Mouse (Mus musculus) macrophage (primary cell): Measurements from ENCODE around the gene Erc2. TPM values are rescaled to one million over a fixed set of nuclear protein-coding genes. Genes with fewer than 3 reads are reported as not detected.

Experiments
- H3K27ac ChIP-seq: fragments of 350-480 bp; formaldehyde crosslinking; 2 replicates; pipeline ENCODE4 v1.9.0; 2021
- H3K36me3 ChIP-seq: fragments of 350-480 bp; formaldehyde crosslinking; 2 replicates; pipeline ENCODE4 v1.9.0; 2021; ENCODE audit errors: inconsistent target
- H3K4me3 ChIP-seq: fragments of 350-480 bp; formaldehyde crosslinking; 2 replicates; pipeline ENCODE4 v1.9.0; 2021; ENCODE audit errors: inconsistent target
- H3K79me2 ChIP-seq: fragments of 350-480 bp; formaldehyde crosslinking; 2 replicates; pipeline ENCODE4 v1.9.0; 2021; ENCODE audit errors: inconsistent target
- WGBS: methylation state at CpG from one replicate; pipeline ENCODE4 v1.1.7; 2026; ENCODE audit warnings: inconsistent platforms; ENCODE audit not compliant: missing documents; 5-methylcytosine and 5-hydroxymethylcytosine counted together
- polyA plus RNA-seq: library from polyadenylated mRNA; stranded (reverse); fragments of 250-400 nt; gene quantifications from 3 replicates; pipeline ENCODE4 v1.2.4, GENCODE M21; 2018; ENCODE audit warnings: inconsistent platforms

Gene Erc2
- polyA plus RNA-seq, 1 experiment from 2014 or later = not detected

GRCm38 (mm10) chr14:28035013-28035412, 412.8 kb downstream of the Erc2 start:
- no peak overlapping the region for H3K4me3 ChIP-seq

GRCm38 (mm10) chr14:28043095-28043494, 420.9 kb downstream of the Erc2 start:
- no peaks in the 10 kb centered on the region for H3K36me3 ChIP-seq
- H3K27ac ChIP-seq = no peak overlapping the region
- WGBS = 81% methylated on average over 4 of the region's 4 CpGs
- H3K4me3 ChIP-seq = no peak overlapping the region
- H3K79me2 ChIP-seq = no peaks in the 10 kb centered on the region

More at GRCm38 (mm10) chr14:28035013-28035412, 412.8 kb downstream of the Erc2 start:
- WGBS = 94% methylated on average over 2 of the region's 2 CpGs
- H3K79me2 ChIP-seq = no peaks in the 10 kb centered on the region
- no peak overlapping the region for H3K27ac ChIP-seq
- no peaks in the 10 kb centered on the region for H3K36me3 ChIP-seq

GRCm38 (mm10) chr14:28051646-28052045, 429.4 kb downstream of the Erc2 start:
- Histone ChIP-seq H3K4me3 (no peak overlapping the region), H3K79me2 (no peaks in the 10 kb centered on the region), H3K27ac (no peak overlapping the region), H3K36me3 (no peaks in the 10 kb centered on the region)
- WGBS = 84% methylated on average over 5 of the region's 5 CpGs

GRCm38 (mm10) chr14:28057159-28057884, 435.1 kb downstream of the Erc2 start:
- no peak overlapping the region for H3K27ac ChIP-seq
- H3K79me2 ChIP-seq = no peaks in the 10 kb centered on the region
- H3K36me3 ChIP-seq = no peaks in the 10 kb centered on the region
- WGBS = 76% methylated on average over 11 of the region's 11 CpGs
- H3K4me3 ChIP-seq = no peak overlapping the region

- Histone ChIP-seq H3K4me3 (no peak overlapping the region), H3K36me3 (no peaks in the 10 kb centered on the region), H3K79me2 (no peaks in the 10 kb centered on the region), H3K27ac (no peak overlapping the region)
- WGBS = 40% methylated on average over 18 of the region's 18 CpGs
Observed at GRCm38 (mm10) chr14:28057885-28058860, 435.9 kb downstream of the Erc2 start.

- Histone ChIP-seq H3K27ac (no peak overlapping the region), H3K36me3 (no peaks in the 10 kb centered on the region), H3K4me3 (no peak overlapping the region), H3K79me2 (no peaks in the 10 kb centered on the region)
- 92% methylated on average over 4 of the region's 4 CpGs for WGBS
Observed at GRCm38 (mm10) chr14:28060891-28061290, 438.7 kb downstream of the Erc2 start.

- H3K27ac ChIP-seq = no peak overlapping the region
- H3K4me3 ChIP-seq = no peak overlapping the region
- H3K79me2 ChIP-seq = no peaks in the 10 kb centered on the region
- 82% methylated on average over 3 of the region's 3 CpGs for WGBS
- no peaks in the 10 kb centered on the region for H3K36me3 ChIP-seq
Observed at GRCm38 (mm10) chr14:28061649-28062375, 439.6 kb downstream of the Erc2 start.

GRCm38 (mm10) chr14:28068021-28068420, 445.8 kb downstream of the Erc2 start:
- Histone ChIP-seq H3K36me3 (no peaks in the 10 kb centered on the region), H3K27ac (no peak overlapping the region), H3K4me3 (no peak overlapping the region), H3K79me2 (no peaks in the 10 kb centered on the region)
- WGBS = 51% methylated on average over 12 of the region's 12 CpGs

- 91% methylated on average over 2 of the region's 2 CpGs for WGBS
Observed at GRCm38 (mm10) chr14:28069826-28070225, 447.6 kb downstream of the Erc2 start.

GRCm38 (mm10) chr14:28072561-28072960, 450.3 kb downstream of the Erc2 start:
- Histone ChIP-seq H3K4me3 (no peak overlapping the region), H3K36me3 (no peaks in the 10 kb centered on the region), H3K27ac (no peak overlapping the region), H3K79me2 (no peaks in the 10 kb centered on the region)
- WGBS = 77% methylated on average over 3 of the region's 3 CpGs

More at GRCm38 (mm10) chr14:28069826-28070225, 447.6 kb downstream of the Erc2 start:
- H3K27ac ChIP-seq = no peak overlapping the region
- H3K36me3 ChIP-seq = no peaks in the 10 kb centered on the region
- no peak overlapping the region for H3K4me3 ChIP-seq
- no peaks in the 10 kb centered on the region for H3K79me2 ChIP-seq

- H3K79me2 ChIP-seq = no peaks in the 10 kb centered on the region
- no peaks in the 10 kb centered on the region for H3K36me3 ChIP-seq
- H3K27ac ChIP-seq = no peak overlapping the region
- H3K4me3 ChIP-seq = no peak overlapping the region
- 56% methylated on average over 8 of the region's 8 CpGs for WGBS
Observed at GRCm38 (mm10) chr14:28089636-28090443, 467.6 kb downstream of the Erc2 start.

GRCm38 (mm10) chr14:28091367-28091766, 469.1 kb downstream of the Erc2 start:
- WGBS = 75% methylated on average over 1 of the region's 1 CpGs
- no peaks in the 10 kb centered on the region for H3K36me3 ChIP-seq
- no peak overlapping the region for H3K4me3 ChIP-seq
- no peaks in the 10 kb centered on the region for H3K79me2 ChIP-seq
- H3K27ac ChIP-seq = no peak overlapping the region

- no peaks in the 10 kb centered on the region for H3K36me3 ChIP-seq
- H3K27ac ChIP-seq = no peak overlapping the region
- no peak overlapping the region for H3K4me3 ChIP-seq
- WGBS = 46% methylated on average over 4 of the region's 4 CpGs
- no peaks in the 10 kb centered on the region for H3K79me2 ChIP-seq
Observed at GRCm38 (mm10) chr14:28093214-28093613, 471.0 kb downstream of the Erc2 start.

GRCm38 (mm10) chr14:28093913-28094312, 471.7 kb downstream of the Erc2 start:
- H3K27ac ChIP-seq = no peak overlapping the region
- H3K79me2 ChIP-seq = no peaks in the 10 kb centered on the region
- H3K4me3 ChIP-seq = no peak overlapping the region
- 75% methylated on average over 1 of the region's 1 CpGs for WGBS
- H3K36me3 ChIP-seq = no peaks in the 10 kb centered on the region
